Mouse (Mus musculus) neural tube, embryonic 10.5 days (tissue): Measurements from ENCODE around the gene Col15a1.

Experiments used
- DNase-seq: peaks from one replicate; pipeline ENCODE4 v3.0.0-alpha.2; 2017; ENCODE audit warnings: low spot score; ENCODE audit errors: extremely low spot score

The Col15a1 gene

DNA sequence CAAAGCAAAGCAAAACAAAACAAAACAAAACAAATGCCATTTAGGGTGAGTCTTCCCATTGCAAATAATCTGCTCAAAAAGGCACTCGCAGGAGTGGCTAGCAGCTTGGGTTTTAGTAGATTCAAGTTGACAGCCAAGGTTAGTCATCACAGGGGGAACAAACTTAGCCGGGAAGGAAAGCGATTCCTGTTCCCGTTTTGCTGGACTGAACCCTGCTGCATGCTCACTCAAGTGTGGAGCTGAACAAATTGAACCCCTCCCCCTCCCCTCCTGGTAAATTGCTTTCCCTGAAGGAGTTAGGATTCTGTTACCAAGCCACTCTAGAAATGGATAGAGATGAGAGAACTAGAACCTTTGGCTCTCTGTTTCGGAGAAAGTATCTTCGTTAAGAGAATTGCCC is 141.8 kb downstream of the Col15a1 start:
- DNase-seq, result no peak

DNA sequence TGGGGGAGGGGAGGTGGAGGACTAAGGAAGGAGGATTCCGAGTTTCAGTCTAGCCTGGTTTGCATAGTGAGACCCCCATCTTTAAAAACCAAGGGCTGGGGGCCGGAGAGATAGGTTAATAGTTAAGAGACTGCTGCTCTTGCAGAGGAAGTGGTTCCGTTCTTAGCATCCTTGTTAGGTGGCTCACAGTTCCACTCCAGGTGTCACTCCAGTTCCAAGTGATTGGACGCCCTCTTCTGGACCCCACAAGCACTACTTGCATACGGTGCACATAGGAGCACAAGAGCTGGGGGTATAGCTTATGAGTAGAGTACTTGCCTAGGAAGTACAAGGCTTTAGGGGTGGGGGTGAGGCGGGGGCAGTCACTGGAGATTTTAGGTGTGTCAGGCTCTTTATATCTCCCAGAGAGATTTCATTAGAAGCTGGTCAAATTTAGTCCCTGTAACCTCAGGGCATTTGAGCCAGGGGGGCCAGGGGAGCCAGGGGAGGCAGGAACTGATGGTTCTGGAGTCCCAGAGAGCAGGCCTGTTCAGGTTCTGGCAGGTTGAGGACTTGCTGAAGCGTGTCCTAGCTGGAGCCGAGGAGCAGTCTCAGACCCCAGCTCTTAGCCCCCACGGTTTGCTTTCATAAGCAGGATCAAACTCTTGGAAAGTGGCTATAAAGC is 143.6 kb downstream of the Col15a1 start:
- peak; percentile 62 for DNase-seq

DNA sequence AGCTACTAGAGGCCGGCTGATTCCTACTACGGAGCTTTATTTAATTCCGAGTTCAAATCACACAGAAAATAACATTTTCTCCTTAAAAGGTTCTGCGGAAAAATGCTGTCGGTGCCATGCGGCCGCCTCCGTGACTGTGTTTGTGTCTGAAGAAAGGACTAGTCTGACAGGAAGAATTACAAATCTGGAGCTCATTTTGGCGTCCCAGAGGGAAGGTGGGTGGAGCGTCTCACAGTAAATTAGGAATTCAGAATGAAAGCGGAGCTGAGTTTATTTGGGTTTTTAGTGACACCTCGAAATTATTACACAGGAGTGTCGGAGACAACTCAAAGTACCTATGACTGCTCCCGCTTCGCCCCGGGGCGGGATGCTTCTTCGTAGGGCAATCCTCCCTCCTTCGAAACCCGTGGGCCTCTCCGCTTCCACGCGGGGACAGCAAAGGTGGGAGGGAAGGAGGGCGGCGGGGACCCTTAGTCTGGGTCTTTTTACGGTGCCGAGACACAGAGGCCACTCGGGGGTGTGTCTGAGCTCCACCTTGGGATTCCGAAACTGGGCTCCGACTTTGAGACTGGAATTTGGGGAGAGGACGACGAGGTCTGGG is 144.2 kb downstream of the Col15a1 start:
- no peak for DNase-seq

DNA sequence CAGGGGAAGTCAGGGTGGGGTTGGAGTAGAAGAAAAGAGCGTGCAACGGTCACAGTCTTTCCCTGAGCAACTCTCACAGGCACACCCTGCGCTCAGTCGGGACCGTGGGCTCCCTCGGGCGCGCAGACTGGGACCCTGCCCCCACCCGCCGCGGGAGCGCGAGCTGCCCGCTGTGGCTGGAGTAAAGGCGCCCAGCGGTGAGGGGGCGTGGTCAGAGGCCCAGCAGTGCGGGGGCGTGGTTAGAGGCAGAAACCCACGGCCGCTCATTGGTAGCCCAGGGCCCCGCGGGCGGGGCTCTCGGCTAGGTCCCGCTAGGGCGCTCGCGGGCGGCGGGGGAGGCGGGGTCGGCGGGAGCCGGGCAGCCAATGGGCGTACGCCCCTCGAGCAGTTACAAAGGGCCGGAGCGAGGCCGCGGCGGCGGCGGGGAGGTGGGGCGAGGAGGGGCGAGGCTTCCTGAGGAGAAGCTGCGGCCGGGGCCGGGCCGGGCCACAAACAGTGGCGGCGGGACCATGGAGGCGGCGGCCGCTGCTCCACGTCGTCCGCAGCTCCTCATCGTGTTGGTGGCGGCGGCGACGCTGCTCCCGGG is 144.9 kb downstream of the Col15a1 start, which contains the start of gene Tgfbr1:
Gene Tgfbr1, plus strand, starts transcription at position 420 of the 586 bp plus-strand sequence.
- DNase-seq, result peak; percentile 98

DNA sequence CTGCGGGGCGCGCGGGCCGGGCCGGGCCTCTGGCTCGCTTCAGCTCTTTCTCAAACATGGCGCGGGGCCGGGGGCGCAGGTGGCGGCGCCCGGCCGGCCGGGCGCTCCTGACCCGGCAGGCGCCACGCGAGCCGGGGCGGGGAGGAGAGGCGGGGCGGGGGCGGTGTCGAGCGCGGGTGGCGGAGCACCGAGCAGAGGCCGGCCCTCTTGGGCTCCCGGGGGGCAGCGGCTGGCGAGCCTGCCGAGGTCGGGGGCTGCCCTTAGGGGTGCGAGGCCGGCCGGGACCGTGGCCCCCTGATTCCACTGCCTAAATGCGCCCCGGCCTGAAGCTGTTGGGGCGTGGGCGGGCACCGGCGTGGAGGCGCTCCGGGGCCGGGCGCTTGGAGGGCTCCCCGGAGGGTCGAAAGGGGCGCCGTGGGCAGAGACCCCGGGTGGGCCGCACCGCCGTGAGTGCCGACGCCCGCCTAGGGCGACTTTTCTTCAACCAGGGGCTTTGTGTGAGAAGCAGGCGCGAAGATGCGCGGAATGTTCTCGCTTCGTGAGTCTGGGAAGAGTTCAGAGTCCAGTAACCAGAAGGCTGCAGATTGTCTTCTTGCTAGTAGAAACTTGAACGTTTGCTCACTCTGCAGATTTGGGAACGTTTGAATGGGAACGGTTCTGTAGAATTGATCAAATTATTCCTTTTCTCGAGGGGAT is 145.6 kb downstream of the Col15a1 start:
- DNase-seq, result no peak

DNA sequence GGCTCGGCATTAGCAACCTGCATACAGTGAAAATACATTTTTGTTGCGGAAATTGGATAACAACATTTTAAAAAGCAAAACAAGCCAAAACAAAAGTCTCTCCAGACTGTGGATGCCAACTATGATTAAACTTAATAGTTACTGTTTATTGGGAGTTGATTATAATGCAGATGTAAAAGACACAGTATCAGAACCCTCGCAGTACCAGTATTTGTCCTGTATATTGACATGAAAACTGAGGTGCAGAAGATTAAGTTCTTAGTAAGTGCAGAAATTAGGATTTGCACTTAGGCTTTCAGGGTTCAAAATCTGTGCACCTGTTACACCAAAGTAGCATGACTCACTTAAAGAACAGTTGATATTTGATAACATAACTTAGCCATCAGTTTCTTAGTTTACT is 146.3 kb downstream of the Col15a1 start:
- no peak for DNase-seq

DNA sequence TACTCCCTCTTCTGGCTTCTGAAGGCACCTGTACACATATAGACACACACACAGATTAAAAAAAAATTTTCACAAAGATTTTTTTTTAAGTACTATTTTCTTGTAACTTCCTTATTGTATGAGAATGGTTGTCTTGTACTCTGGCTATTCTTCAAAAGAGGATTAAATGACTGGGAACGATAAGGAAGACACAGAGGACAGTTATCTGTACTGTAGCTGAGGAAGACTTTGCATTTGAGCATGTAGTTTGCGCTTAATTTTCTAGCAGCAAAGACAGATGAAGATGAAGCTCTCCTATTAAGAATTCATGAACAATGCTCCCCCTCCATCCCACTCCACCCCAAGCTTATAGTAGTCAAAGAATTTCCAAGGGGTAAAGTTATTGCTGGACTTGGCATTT is 154.7 kb downstream of the Col15a1 start:
- DNase-seq, result no peak
